Mouse (Mus musculus): ENCODE data around the gene Ldlrad2. TPM values are rescaled to one million over a fixed set of nuclear protein-coding genes. Genes with fewer than 3 reads are reported as not detected.
"Not testable (repeated sequence)": the region's sequence is repeated elsewhere in the genome, so short reads cannot be mapped to it uniquely, and the experiment has no call there.

Ldlrad2 gene
- not detected for total RNA-seq (2022)

- no peak for DNase-seq (ENCODE audit: low spot score in 2 of 2)
These were observed at the start of gene Ldlrad2 for GRCm38 (mm10) chr4:137574469-137574868. TSS of gene Ldlrad2 (minus strand) at chr4:137574569.

- DNase-seq (ENCODE audit: low spot score in 2 of 2): no peak
These were observed 48.5 kb upstream of the Ldlrad2 start for GRCm38 (mm10) chr4:137622847-137623246.

GRCm38 (mm10) chr4:137610256-137610655 lies 35.9 kb upstream of the Ldlrad2 start:
- no peak for DNase-seq (ENCODE audit: low spot score in 2 of 2)

- DNase-seq (ENCODE audit: low spot score in 2 of 2): no peak
These were observed 35.3 kb upstream of the Ldlrad2 start for GRCm38 (mm10) chr4:137609702-137610101.

- no peak for DNase-seq (ENCODE audit: low spot score in 2 of 2)
These were observed 34.9 kb upstream of the Ldlrad2 start for GRCm38 (mm10) chr4:137609281-137609680.

- DNase-seq (ENCODE audit: low spot score in 2 of 2): no peak
These were observed 32.7 kb upstream of the Ldlrad2 start for GRCm38 (mm10) chr4:137607023-137607422.

GRCm38 (mm10) chr4:137603449-137604171 lies 29.2 kb upstream of the Ldlrad2 start:
- DNase-seq (ENCODE audit: low spot score in 2 of 2): no peak

GRCm38 (mm10) chr4:137598577-137598976 lies 24.2 kb upstream of the Ldlrad2 start:
- DNase-seq (ENCODE audit: low spot score in 2 of 2): no peak

- no peak for DNase-seq (ENCODE audit: low spot score in 2 of 2)
These were observed 22.8 kb upstream of the Ldlrad2 start for GRCm38 (mm10) chr4:137597098-137597630.

- DNase-seq (ENCODE audit: low spot score in 2 of 2): peak in 1 of 2 experiments; percentile 38
These were observed 20.3 kb upstream of the Ldlrad2 start for GRCm38 (mm10) chr4:137594496-137595270.

- peak; percentile 98 for DNase-seq (ENCODE audit: low spot score in 2 of 2)
These were observed 19.5 kb upstream of the Ldlrad2 start, which contains the start of gene Usp48 for GRCm38 (mm10) chr4:137593601-137594495. TSS of gene Usp48 (plus strand) at chr4:137593755.

GRCm38 (mm10) chr4:137590961-137591360 lies 16.6 kb upstream of the Ldlrad2 start:
- DNase-seq (ENCODE audit: low spot score in 2 of 2): no peak

- no peak for DNase-seq (ENCODE audit: low spot score in 2 of 2)
These were observed 15.2 kb upstream of the Ldlrad2 start for GRCm38 (mm10) chr4:137589586-137589985.

GRCm38 (mm10) chr4:137589095-137589494 lies 14.7 kb upstream of the Ldlrad2 start:
- not testable (repeated sequence) for DNase-seq (ENCODE audit: low spot score in 2 of 2)

- DNase-seq (ENCODE audit: low spot score in 2 of 2): no peak
These were observed 7.4 kb upstream of the Ldlrad2 start for GRCm38 (mm10) chr4:137581815-137582214.

GRCm38 (mm10) chr4:137580299-137580698 lies 5.9 kb upstream of the Ldlrad2 start:
- DNase-seq (ENCODE audit: low spot score in 2 of 2): no peak

GRCm38 (mm10) chr4:137579789-137580188 lies 5.4 kb upstream of the Ldlrad2 start:
- DNase-seq (ENCODE audit: low spot score in 2 of 2): no peak

GRCm38 (mm10) chr4:137578181-137578845 lies 3.9 kb upstream of the Ldlrad2 start:
- DNase-seq (ENCODE audit: low spot score in 2 of 2): peak in 1 of 2 experiments; percentile 28

- DNase-seq (ENCODE audit: low spot score in 2 of 2): no peak
These were observed 3.1 kb upstream of the Ldlrad2 start for GRCm38 (mm10) chr4:137577486-137577885.

GRCm38 (mm10) chr4:137569873-137570272 lies 4.5 kb downstream of the Ldlrad2 start:
- DNase-seq (ENCODE audit: low spot score in 2 of 2): no peak

All from left cerebral cortex, adult 8-10 months (tissue).